ENCODE assay signal across 23 mouse cellular contexts in the genomic region with DNA sequence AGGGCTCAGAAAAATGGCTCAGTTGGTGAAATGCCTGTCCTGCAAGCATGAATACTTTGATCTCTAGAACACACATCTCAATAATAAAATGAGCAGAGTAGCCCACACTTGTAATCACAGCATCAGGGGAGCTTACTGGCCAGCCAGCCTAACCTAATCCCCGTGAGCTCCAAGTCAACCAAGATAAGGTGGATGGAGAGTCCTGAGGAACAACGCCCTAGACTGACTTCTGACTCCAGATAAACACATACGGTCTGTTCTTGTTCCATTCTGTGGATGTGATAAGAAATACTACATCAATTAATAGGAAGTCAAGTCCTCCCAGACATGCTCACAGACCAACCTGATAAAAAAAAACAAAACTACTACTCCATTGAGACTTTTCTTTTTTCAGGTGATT.
A peak's percentile ranks its signal among the peaks of the same experiment; 100 is the strongest.
DNase-seq lines count a peak whose midpoint lies in the region; ATAC-seq and TF ChIP-seq lines count a peak whose summit lies in the region.
"Had no signal": no experiment of that assay in that cellular context is flagged by ENCODE, and none has a peak within 500 bp of the region (broad histone marks: within the 10 kb centered on the region; RNA-seq: fewer than 3 reads in every experiment).

No protein-coding gene starts in this region.

- H3K79me2 ChIP-seq in MEL (ENCODE audit: control insufficient read depth, insufficient read depth, low read length, poor library complexity): no peaks in the 10 kb centered on the region

- no peak for TF ChIP-seq POLR2A in MEL (IDR thresholded peaks at IDR 0.05; ENCODE audit: control insufficient read depth in 1 of 2, insufficient read depth in 1 of 2, low read depth in 1 of 2, low read length in 2 of 2, poor library complexity in 1 of 2)

- no peaks in the 10 kb centered on the region for H3K36me3 ChIP-seq in liver, embryonic 12.5 days
- H3K36me3 ChIP-seq in liver, postnatal 0 days (replicated peaks; ENCODE audit: insufficient read depth, low read length): no peaks in the 10 kb centered on the region
- H3K36me3 ChIP-seq in MEL (ENCODE audit: control insufficient read depth in 1 of 2, insufficient read depth in 2 of 2, low read length in 2 of 2): no peaks in the 10 kb centered on the region
- H3K36me3 ChIP-seq: embryonic facial prominence, embryonic 13.5 days; embryonic facial prominence, embryonic 15.5 days; forebrain, embryonic 15.5 days had no signal

- no peak overlapping the region for H3K27ac ChIP-seq in liver, embryonic 12.5 days
- no peak overlapping the region for H3K27ac ChIP-seq in liver, postnatal 0 days (ENCODE audit: low read depth)
- H3K27ac ChIP-seq in MEL (ENCODE audit: control insufficient read depth, low read depth, low read length): no peak overlapping the region
- H3K27ac ChIP-seq: embryonic facial prominence, embryonic 13.5 days; embryonic facial prominence, embryonic 15.5 days; forebrain, embryonic 13.5 days; forebrain, embryonic 15.5 days had no signal

- H3K4me3 ChIP-seq in liver, embryonic 12.5 days: no peak overlapping the region
- no peak overlapping the region for H3K4me3 ChIP-seq in liver, postnatal 0 days (ENCODE audit: low read depth, low read length)
- H3K4me3 ChIP-seq in MEL (ENCODE audit: control insufficient read depth in 1 of 2, insufficient read depth in 1 of 2, low read depth in 2 of 2, low read length in 2 of 2): no peak overlapping the region
- H3K4me3 ChIP-seq: embryonic facial prominence, embryonic 13.5 days; embryonic facial prominence, embryonic 15.5 days; forebrain, embryonic 13.5 days; forebrain, embryonic 15.5 days had no signal

- TF ChIP-seq EP300 in liver, postnatal 0 days (IDR thresholded peaks at IDR 0.05; ENCODE audit: low read depth): no peak
- peak in 1 of 2 experiments; percentile 31; a peak in 2 of 4 replicates for TF ChIP-seq EP300 in MEL (IDR thresholded peaks at IDR 0.05; ENCODE audit: low read depth in 1 of 2, low read length in 2 of 2)

- no peak for TF ChIP-seq CTCF in liver, postnatal 0 days (IDR thresholded peaks at IDR 0.05; ENCODE audit: low read depth)
- no peak for TF ChIP-seq CTCF in MEL (IDR thresholded peaks at IDR 0.05 in 2 of 3, conservative IDR thresholded peaks at IDR 0.05 in 1 of 3; ENCODE audit: control insufficient read depth in 1 of 3, insufficient read depth in 1 of 3, low read depth in 2 of 3, low read length in 3 of 3, poor library complexity in 1 of 3, severe bottlenecking in 1 of 3)

- no peak overlapping the region for H3K9ac ChIP-seq in liver, embryonic 12.5 days
- H3K9ac ChIP-seq in liver, postnatal 0 days (replicated peaks): no peak overlapping the region
- H3K9ac ChIP-seq in MEL (ENCODE audit: control insufficient read depth, low read depth, low read length, poor library complexity, severe bottlenecking): no peak overlapping the region
- H3K9ac ChIP-seq: embryonic facial prominence, embryonic 13.5 days; embryonic facial prominence, embryonic 15.5 days; forebrain, embryonic 13.5 days; forebrain, embryonic 15.5 days; forebrain, postnatal 0 days had no signal

- no peak for DNase-seq in liver, postnatal 0 days
- DNase-seq in MEL (ENCODE audit: low read depth, low spot score): peak; percentile 12
- peak; percentile 32 for DNase-seq in MEL-GATA-1-ER (ENCODE audit: extremely low read depth, low read depth)
- DNase-seq in layer of hippocampus, adult 9-10 months (ENCODE audit: low spot score): no peak
- DNase-seq in layer of hippocampus, adult 11-12 months (ENCODE audit: low spot score): no peak
- DNase-seq: adrenal gland, adult 2 months; adrenal gland, postnatal 10 days; adrenal gland, postnatal 25 days; cerebellum, adult 11 months; cerebellum, adult 18-20 months; cerebellum, adult 8-10 months; cerebellum, adult 9-11 months; cerebellum, postnatal 14 days; cerebellum, postnatal 36 days; embryo, embryonic 11 days; forebrain, postnatal 0 days had no signal

- WGBS in liver, embryonic 12.5 days (ENCODE audit: insufficient replicate concordance): 15% methylated on average over 3 of the region's 3 CpGs
- WGBS in liver, postnatal 0 days (ENCODE audit: insufficient replicate concordance): 47% methylated on average over 3 of the region's 3 CpGs

- peaks cover 11% of the 10 kb centered on the region; the same call in 1 of the 2 replicates for H3K4me1 ChIP-seq in liver, embryonic 12.5 days
- peaks cover 4% of the 10 kb centered on the region; the same call in 1 of the 2 replicates for H3K4me1 ChIP-seq in liver, postnatal 0 days (ENCODE audit: insufficient read depth)
- no peaks in the 10 kb centered on the region for H3K4me1 ChIP-seq in MEL (ENCODE audit: control insufficient read depth in 1 of 2, insufficient read depth in 2 of 2, low read length in 2 of 2)
- H3K4me1 ChIP-seq: embryonic facial prominence, embryonic 13.5 days; embryonic facial prominence, embryonic 15.5 days; forebrain, embryonic 15.5 days had no signal

- ATAC-seq in liver, embryonic 12.5 days: peak; percentile 60
- ATAC-seq in liver, postnatal 0 days: no peak
- peak; percentile 63 for ATAC-seq in megakaryocyte progenitor cell, adult 5-6 weeks (replicated peaks; ENCODE audit: poor library complexity)
- no peak for ATAC-seq in monocyte, adult 5-6 weeks (replicated peaks; ENCODE audit: insufficient number of reproducible peaks, low FRiP score, low TSS enrichment, poor library complexity, severe bottlenecking)
- ATAC-seq: forebrain, embryonic 13.5 days; forebrain, embryonic 15.5 days; forebrain, postnatal 0 days had no signal

- no peak for TF ChIP-seq RAD21 in MEL (IDR thresholded peaks at IDR 0.05; ENCODE audit: low read depth, low read length)

- H3K27me3 ChIP-seq in liver, embryonic 12.5 days (replicated peaks): no peaks in the 10 kb centered on the region
- no peaks in the 10 kb centered on the region for H3K27me3 ChIP-seq in liver, postnatal 0 days (ENCODE audit: insufficient read depth, low read length)
- no peaks in the 10 kb centered on the region for H3K27me3 ChIP-seq in MEL (ENCODE audit: control insufficient read depth in 1 of 2, insufficient read depth in 2 of 2, low read length in 2 of 2)
- H3K27me3 ChIP-seq: embryonic facial prominence, embryonic 13.5 days; embryonic facial prominence, embryonic 15.5 days; forebrain, embryonic 13.5 days; forebrain, embryonic 15.5 days had no signal

- no peak overlapping the region for H3K4me2 ChIP-seq in liver, embryonic 12.5 days
- H3K4me2 ChIP-seq in liver, postnatal 0 days (ENCODE audit: low read depth, low read length): no peak overlapping the region
- H3K4me2 ChIP-seq: embryonic facial prominence, embryonic 13.5 days; embryonic facial prominence, embryonic 15.5 days; forebrain, embryonic 13.5 days; forebrain, embryonic 15.5 days had no signal

- no peaks in the 10 kb centered on the region for H3K9me3 ChIP-seq in liver, embryonic 12.5 days (replicated peaks)
- no peaks in the 10 kb centered on the region for H3K9me3 ChIP-seq in liver, postnatal 0 days (ENCODE audit: low read length)
- H3K9me3 ChIP-seq in MEL (replicated peaks; ENCODE audit: insufficient read depth, low read length): no peaks in the 10 kb centered on the region
- H3K9me3 ChIP-seq: embryonic facial prominence, embryonic 13.5 days; embryonic facial prominence, embryonic 15.5 days; forebrain, embryonic 13.5 days; forebrain, embryonic 15.5 days had no signal

TF ChIP-seq in MEL, 35 proteins besides CTCF, POLR2A, EP300 and RAD21:
- TF ChIP-seq HCFC1 (IDR thresholded peaks at IDR 0.05; ENCODE audit: low read depth, low read length) (no peak), BHLHE40 (IDR thresholded peaks at IDR 0.05; ENCODE audit: borderline replicate concordance, low read depth, low read length) (no peak), USF2 (IDR thresholded peaks at IDR 0.05; ENCODE audit: borderline replicate concordance in 1 of 2, insufficient read depth in 1 of 2, low read depth in 1 of 2, low read length in 2 of 2) (no peak), TAL1 (IDR thresholded peaks at IDR 0.05; ENCODE audit: low read length) (no peak), E2F4 (IDR thresholded peaks at IDR 0.05; ENCODE audit: borderline replicate concordance, low read depth, low read length) (no peak), JUND (IDR thresholded peaks at IDR 0.05; ENCODE audit: low read depth, low read length) (no peak), ETS1 (IDR thresholded peaks at IDR 0.05; ENCODE audit: low read depth, low read length) (no peak), ZMIZ1 (IDR thresholded peaks at IDR 0.05; ENCODE audit: low read depth, low read length) (no peak), TCF12 (IDR thresholded peaks at IDR 0.05; ENCODE audit: low read depth, low read length) (no peak), SIN3A (IDR thresholded peaks at IDR 0.05; ENCODE audit: low read length) (no peak), POLR2AphosphoS2 (IDR thresholded peaks at IDR 0.05; ENCODE audit: low read length) (no peak), RCOR1 (IDR thresholded peaks at IDR 0.05; ENCODE audit: low read depth, low read length) (no peak), USF1 (IDR thresholded peaks at IDR 0.05; ENCODE audit: low read depth, low read length) (no peak), GABPA (IDR thresholded peaks at IDR 0.05; ENCODE audit: low read depth, low read length) (no peak), ELF1 (IDR thresholded peaks at IDR 0.05; ENCODE audit: low read depth, low read length) (no peak)
TF ChIP-seq in MEL: peak in this region for 0.

Comparison
In these comparisons a context has a peak if more than half of its experiments do, and no peak if none do; other contexts are left out.
1. ATAC-seq: peak in liver, embryonic 12.5 days (single experiment) and megakaryocyte progenitor cell, adult 5-6 weeks (single experiment); none in liver, postnatal 0 days (single experiment) and monocyte, adult 5-6 weeks (single experiment).
2. DNase-seq: peak in MEL (single experiment) and MEL-GATA-1-ER (single experiment); none in liver, postnatal 0 days (single experiment), layer of hippocampus, adult 9-10 months (single experiment) and layer of hippocampus, adult 11-12 months (single experiment).